Mouse (Mus musculus): ENCODE results near the gene Hoxd4. TPM values are rescaled to one million over a fixed set of nuclear protein-coding genes. Genes with fewer than 3 reads are reported as not detected.
A peak's percentile ranks its signal among the peaks of the same experiment; 100 is the strongest.

Hoxd4 gene
- polyA plus RNA-seq, 1 experiment from 2014 or later, result 0.39 TPM

GRCm38 (mm10) chr2:74697567-74698121 lies 14.1 kb upstream of the Hoxd4 start, which contains the start of gene Hoxd9:
Gene Hoxd9 (plus strand): TSS chr2:74697727.
- H3K27ac ChIP-seq (ENCODE audit: low read length), result no peak within 1 kb of the TSS
- H3K36me3 ChIP-seq (ENCODE audit: control insufficient read depth, insufficient read depth, low read length), result no peaks in the 10 kb centered on the region
- H3K9ac ChIP-seq (ENCODE audit: low read length), result no peak within 1 kb of the TSS
- ATAC-seq (ENCODE audit: insufficient read depth, low FRiP score), result no peak
- peak within 1 kb of the TSS; percentile 39 for H3K4me3 ChIP-seq (replicated peaks; ENCODE audit: low read length)
- peaks cover 96% of the 10 kb centered on the region for H3K27me3 ChIP-seq (ENCODE audit: control insufficient read depth, insufficient read depth, low read length)
- H3K4me1 ChIP-seq (ENCODE audit: control insufficient read depth, insufficient read depth, low read length), result peaks cover 6% of the 10 kb centered on the region
- peak within 1 kb of the TSS; percentile 50 for H3K4me2 ChIP-seq (ENCODE audit: low read depth, low read length)
- H3K9me3 ChIP-seq (replicated peaks; ENCODE audit: control insufficient read depth, low read length), result no peaks in the 10 kb centered on the region
- under 1% methylated on average over 43 of the region's 43 CpGs for WGBS

- Histone ChIP-seq H3K36me3 (ENCODE audit: control insufficient read depth, insufficient read depth, low read length) (no peaks in the 10 kb centered on the region), H3K4me2 (ENCODE audit: low read depth, low read length) (peak overlapping the region; percentile 50), H3K4me3 (replicated peaks; ENCODE audit: low read length) (peak overlapping the region; percentile 39), H3K9me3 (replicated peaks; ENCODE audit: control insufficient read depth, low read length) (no peaks in the 10 kb centered on the region), H3K27ac (ENCODE audit: low read length) (no peak overlapping the region), H3K27me3 (ENCODE audit: control insufficient read depth, insufficient read depth, low read length) (peaks cover 96% of the 10 kb centered on the region), H3K4me1 (ENCODE audit: control insufficient read depth, insufficient read depth, low read length) (peaks cover 6% of the 10 kb centered on the region), H3K9ac (ENCODE audit: low read length) (no peak overlapping the region)
- no peak for ATAC-seq (ENCODE audit: insufficient read depth, low FRiP score)
- WGBS, result under 1% methylated on average over 81 of the region's 86 CpGs
These were observed 13.3 kb upstream of the Hoxd4 start for GRCm38 (mm10) chr2:74698201-74699052.

- no peak overlapping the region for H3K4me3 ChIP-seq (replicated peaks; ENCODE audit: low read length)
- H3K9ac ChIP-seq (ENCODE audit: low read length), result no peak overlapping the region
- WGBS, result 2% methylated on average over 17 of the region's 17 CpGs
- no peak overlapping the region for H3K27ac ChIP-seq (ENCODE audit: low read length)
- no peaks in the 10 kb centered on the region for H3K9me3 ChIP-seq (replicated peaks; ENCODE audit: control insufficient read depth, low read length)
- H3K4me1 ChIP-seq (ENCODE audit: control insufficient read depth, insufficient read depth, low read length), result peaks cover 6% of the 10 kb centered on the region
- ATAC-seq (ENCODE audit: insufficient read depth, low FRiP score), result no peak
- no peak overlapping the region for H3K4me2 ChIP-seq (ENCODE audit: low read depth, low read length)
- peaks cover 94% of the 10 kb centered on the region for H3K27me3 ChIP-seq (ENCODE audit: control insufficient read depth, insufficient read depth, low read length)
- no peaks in the 10 kb centered on the region for H3K36me3 ChIP-seq (ENCODE audit: control insufficient read depth, insufficient read depth, low read length)
These were observed 12.7 kb upstream of the Hoxd4 start for GRCm38 (mm10) chr2:74699053-74699430.

GRCm38 (mm10) chr2:74699664-74700545 lies 11.8 kb upstream of the Hoxd4 start:
- WGBS, result 10% methylated on average over 23 of the region's 23 CpGs
- Histone ChIP-seq H3K4me2 (ENCODE audit: low read depth, low read length) (no peak overlapping the region), H3K9ac (ENCODE audit: low read length) (no peak overlapping the region), H3K4me1 (ENCODE audit: control insufficient read depth, insufficient read depth, low read length) (peaks cover 6% of the 10 kb centered on the region), H3K4me3 (replicated peaks; ENCODE audit: low read length) (no peak overlapping the region), H3K9me3 (replicated peaks; ENCODE audit: control insufficient read depth, low read length) (no peaks in the 10 kb centered on the region), H3K27ac (ENCODE audit: low read length) (no peak overlapping the region), H3K27me3 (ENCODE audit: control insufficient read depth, insufficient read depth, low read length) (peaks cover 94% of the 10 kb centered on the region), H3K36me3 (ENCODE audit: control insufficient read depth, insufficient read depth, low read length) (no peaks in the 10 kb centered on the region)
- ATAC-seq (ENCODE audit: insufficient read depth, low FRiP score), result no peak

- Histone ChIP-seq H3K27ac (ENCODE audit: low read length) (no peak overlapping the region), H3K9me3 (replicated peaks; ENCODE audit: control insufficient read depth, low read length) (no peaks in the 10 kb centered on the region), H3K4me1 (ENCODE audit: control insufficient read depth, insufficient read depth, low read length) (peaks cover 8% of the 10 kb centered on the region), H3K4me2 (ENCODE audit: low read depth, low read length) (no peak overlapping the region), H3K9ac (ENCODE audit: low read length) (no peak overlapping the region), H3K27me3 (ENCODE audit: control insufficient read depth, insufficient read depth, low read length) (peaks cover 94% of the 10 kb centered on the region), H3K36me3 (ENCODE audit: control insufficient read depth, insufficient read depth, low read length) (no peaks in the 10 kb centered on the region), H3K4me3 (replicated peaks; ENCODE audit: low read length) (no peak overlapping the region)
- no peak for ATAC-seq (ENCODE audit: insufficient read depth, low FRiP score)
- 9% methylated on average over 22 of the region's 22 CpGs for WGBS
These were observed 11.1 kb upstream of the Hoxd4 start for GRCm38 (mm10) chr2:74700546-74701112.

GRCm38 (mm10) chr2:74701949-74702819 lies 9.5 kb upstream of the Hoxd4 start:
- Histone ChIP-seq H3K4me3 (replicated peaks; ENCODE audit: low read length) (no peak overlapping the region), H3K9ac (ENCODE audit: low read length) (no peak overlapping the region), H3K36me3 (ENCODE audit: control insufficient read depth, insufficient read depth, low read length) (no peaks in the 10 kb centered on the region), H3K27ac (ENCODE audit: low read length) (no peak overlapping the region), H3K27me3 (ENCODE audit: control insufficient read depth, insufficient read depth, low read length) (peaks cover 90% of the 10 kb centered on the region), H3K4me2 (ENCODE audit: low read depth, low read length) (no peak overlapping the region), H3K9me3 (replicated peaks; ENCODE audit: control insufficient read depth, low read length) (no peaks in the 10 kb centered on the region), H3K4me1 (ENCODE audit: control insufficient read depth, insufficient read depth, low read length) (peaks cover 9% of the 10 kb centered on the region)
- 13% methylated on average over 17 of the region's 17 CpGs for WGBS
- no peak for ATAC-seq (ENCODE audit: insufficient read depth, low FRiP score)

- H3K4me2 ChIP-seq (ENCODE audit: low read depth, low read length), result no peak overlapping the region
- H3K9ac ChIP-seq (ENCODE audit: low read length), result no peak overlapping the region
- no peak overlapping the region for H3K4me3 ChIP-seq (replicated peaks; ENCODE audit: low read length)
- H3K4me1 ChIP-seq (ENCODE audit: control insufficient read depth, insufficient read depth, low read length), result peaks cover 7% of the 10 kb centered on the region
- no peaks in the 10 kb centered on the region for H3K36me3 ChIP-seq (ENCODE audit: control insufficient read depth, insufficient read depth, low read length)
- 30% methylated on average over 6 of the region's 6 CpGs for WGBS
- H3K27me3 ChIP-seq (ENCODE audit: control insufficient read depth, insufficient read depth, low read length), result peaks cover 90% of the 10 kb centered on the region
- no peak overlapping the region for H3K27ac ChIP-seq (ENCODE audit: low read length)
- no peak for ATAC-seq (ENCODE audit: insufficient read depth, low FRiP score)
- H3K9me3 ChIP-seq (replicated peaks; ENCODE audit: control insufficient read depth, low read length), result no peaks in the 10 kb centered on the region
These were observed 8.9 kb upstream of the Hoxd4 start for GRCm38 (mm10) chr2:74702820-74703219.

GRCm38 (mm10) chr2:74703317-74703716 lies 8.4 kb upstream of the Hoxd4 start:
- no peak for ATAC-seq (ENCODE audit: insufficient read depth, low FRiP score)
- Histone ChIP-seq H3K9me3 (replicated peaks; ENCODE audit: control insufficient read depth, low read length) (no peaks in the 10 kb centered on the region), H3K4me3 (replicated peaks; ENCODE audit: low read length) (no peak overlapping the region), H3K9ac (ENCODE audit: low read length) (no peak overlapping the region), H3K27me3 (ENCODE audit: control insufficient read depth, insufficient read depth, low read length) (peaks cover 90% of the 10 kb centered on the region), H3K27ac (ENCODE audit: low read length) (no peak overlapping the region), H3K4me1 (ENCODE audit: control insufficient read depth, insufficient read depth, low read length) (0 out of 2 replicates have a peak, but pooled peaks cover 3% of the 10 kb centered on the region), H3K36me3 (ENCODE audit: control insufficient read depth, insufficient read depth, low read length) (no peaks in the 10 kb centered on the region), H3K4me2 (ENCODE audit: low read depth, low read length) (no peak overlapping the region)
- WGBS, result 13% methylated on average over 10 of the region's 10 CpGs

Data from stomach, embryonic 16.5 days (tissue).